Mouse (Mus musculus) megakaryocyte, embryonic 14.5 days (primary cell): Measurements from ENCODE around the gene Hes5.

ENCODE experiments used
- FLI1 ChIP-seq: IDR thresholded peaks from 2 replicates; pipeline ENCODE4 v1.6.1; 2012; ENCODE audit warnings: low read length, inconsistent platforms, mixed read lengths
- GATA1 ChIP-seq: IDR thresholded peaks from 3 replicates; pipeline ENCODE4 v1.6.1; 2012; ENCODE audit warnings: mixed read lengths, low read length, inconsistent platforms, borderline replicate concordance

DNA sequence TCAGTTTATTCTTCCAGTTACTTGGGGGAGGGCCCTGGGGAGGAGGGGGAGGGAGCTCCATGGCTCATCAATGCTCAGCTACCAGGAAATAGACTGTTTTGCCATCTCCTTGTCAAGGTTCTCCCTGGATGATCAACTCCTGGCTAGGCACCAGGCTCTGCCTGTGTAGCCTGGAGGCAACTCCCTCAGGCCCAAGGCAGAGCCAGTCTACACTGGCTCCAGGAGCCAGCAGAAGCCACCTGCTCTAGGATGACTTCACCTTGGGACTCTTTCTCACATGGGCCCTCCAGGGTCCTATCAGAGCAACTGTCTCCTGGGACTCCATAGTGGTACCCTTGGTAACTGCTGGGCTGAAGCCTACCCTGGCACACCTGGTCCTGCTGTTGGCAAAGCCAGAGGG, 47.4 kb downstream of the Hes5 start:
- TF ChIP-seq GATA1 (no peak), FLI1 (no peak)
